Mouse (Mus musculus): ENCODE results near the gene Pex10. TPM values are rescaled to one million over a fixed set of nuclear protein-coding genes. Genes with fewer than 3 reads are reported as not detected.

The Pex10 gene
- total RNA-seq (2014; fragmentation: Nextera tagmentation): 8.1 and 9.0 TPM in 2 replicates
- 5.8 and 6.4 TPM in 2 replicates for total RNA-seq (2017)

- ATAC-seq (replicated peaks; ENCODE audit: low FRiP score, low TSS enrichment, poor library complexity, severe bottlenecking): peak; percentile 81
These were observed at the start of gene Pex10 for GRCm38 (mm10) chr4:155066834-155067522. Gene Pex10 (plus strand): TSS chr4:155067016.

- no peak for ATAC-seq (replicated peaks; ENCODE audit: low FRiP score, low TSS enrichment, poor library complexity, severe bottlenecking)
These were observed 49.5 kb upstream of the Pex10 start for GRCm38 (mm10) chr4:155017253-155017878.

- ATAC-seq (replicated peaks; ENCODE audit: low FRiP score, low TSS enrichment, poor library complexity, severe bottlenecking): no peak
These were observed 48.8 kb upstream of the Pex10 start for GRCm38 (mm10) chr4:155018066-155018465.

- peak; percentile 43; the same call in 1 of the 2 replicates for ATAC-seq (replicated peaks; ENCODE audit: low FRiP score, low TSS enrichment, poor library complexity, severe bottlenecking)
These were observed 48.0 kb upstream of the Pex10 start for GRCm38 (mm10) chr4:155018601-155019335.

- ATAC-seq (replicated peaks; ENCODE audit: low FRiP score, low TSS enrichment, poor library complexity, severe bottlenecking): 0 out of 2 replicates have a peak, but pooled peaks have one; percentile 50
These were observed 47.4 kb upstream of the Pex10 start for GRCm38 (mm10) chr4:155019336-155019847.

- ATAC-seq (replicated peaks; ENCODE audit: low FRiP score, low TSS enrichment, poor library complexity, severe bottlenecking): no peak
These were observed 46.7 kb upstream of the Pex10 start for GRCm38 (mm10) chr4:155020141-155020540.

GRCm38 (mm10) chr4:155020813-155021212 is 46.0 kb upstream of the Pex10 start:
- ATAC-seq (replicated peaks; ENCODE audit: low FRiP score, low TSS enrichment, poor library complexity, severe bottlenecking): no peak

- no peak for ATAC-seq (replicated peaks; ENCODE audit: low FRiP score, low TSS enrichment, poor library complexity, severe bottlenecking)
These were observed 44.5 kb upstream of the Pex10 start for GRCm38 (mm10) chr4:155022228-155022855.

GRCm38 (mm10) chr4:155024170-155025010 is 42.4 kb upstream of the Pex10 start:
- ATAC-seq (replicated peaks; ENCODE audit: low FRiP score, low TSS enrichment, poor library complexity, severe bottlenecking): no peak

- no peak for ATAC-seq (replicated peaks; ENCODE audit: low FRiP score, low TSS enrichment, poor library complexity, severe bottlenecking)
These were observed 33.7 kb upstream of the Pex10 start for GRCm38 (mm10) chr4:155033115-155033514.

GRCm38 (mm10) chr4:155034202-155034601 is 32.6 kb upstream of the Pex10 start:
- ATAC-seq (replicated peaks; ENCODE audit: low FRiP score, low TSS enrichment, poor library complexity, severe bottlenecking): no peak

- ATAC-seq (replicated peaks; ENCODE audit: low FRiP score, low TSS enrichment, poor library complexity, severe bottlenecking): no peak
These were observed 32.0 kb upstream of the Pex10 start for GRCm38 (mm10) chr4:155034787-155035186.

GRCm38 (mm10) chr4:155040197-155040596 is 26.6 kb upstream of the Pex10 start:
- ATAC-seq (replicated peaks; ENCODE audit: low FRiP score, low TSS enrichment, poor library complexity, severe bottlenecking): no peak

GRCm38 (mm10) chr4:155040696-155041095 is 26.1 kb upstream of the Pex10 start:
- no peak for ATAC-seq (replicated peaks; ENCODE audit: low FRiP score, low TSS enrichment, poor library complexity, severe bottlenecking)

- ATAC-seq (replicated peaks; ENCODE audit: low FRiP score, low TSS enrichment, poor library complexity, severe bottlenecking): no peak
These were observed 24.1 kb upstream of the Pex10 start for GRCm38 (mm10) chr4:155042606-155043288.

- ATAC-seq (replicated peaks; ENCODE audit: low FRiP score, low TSS enrichment, poor library complexity, severe bottlenecking): no peak
These were observed 23.6 kb upstream of the Pex10 start for GRCm38 (mm10) chr4:155043289-155043625.

- ATAC-seq (replicated peaks; ENCODE audit: low FRiP score, low TSS enrichment, poor library complexity, severe bottlenecking): no peak
These were observed 20.2 kb upstream of the Pex10 start for GRCm38 (mm10) chr4:155046636-155047035.

GRCm38 (mm10) chr4:155050116-155050515 is 16.7 kb upstream of the Pex10 start:
- no peak for ATAC-seq (replicated peaks; ENCODE audit: low FRiP score, low TSS enrichment, poor library complexity, severe bottlenecking)

Data from megakaryocyte-erythroid progenitor cell, adult 5-6 weeks (primary cell).